Mouse (Mus musculus) midbrain, postnatal 0 days (tissue): ENCODE results near the gene Akap13. TPM values are rescaled to one million over a fixed set of nuclear protein-coding genes. Genes with fewer than 3 reads are reported as not detected.
"Not testable (repeated sequence)": the region's sequence is repeated elsewhere in the genome, so short reads cannot be mapped to it uniquely, and the experiment has no call there.

Experiments
- ATAC-seq: fragments of 200-750 bp; cut with Nextera tagmentation; 2 replicates; pipeline ENCODE4 v1.8.0; 2017; ENCODE audit warnings: moderate number of reproducible peaks, mild to moderate bottlenecking, moderate TSS enrichment, moderate library complexity; ENCODE audit not compliant: low FRiP score
- DNase-seq: peaks from one replicate; pipeline ENCODE4 v3.0.0-alpha.2; 2015; ENCODE audit warnings: low spot score
- H3K27ac ChIP-seq: fragments of 300-500 bp; sonication (generic); 2 replicates; pipeline ENCODE4 v1.5.1; 2014; ENCODE audit warnings: low read depth, mild to moderate bottlenecking, low read length, mixed read lengths
- H3K27me3 ChIP-seq: fragments of 300-500 bp; sonication (generic); 2 replicates; pipeline ENCODE4 v1.6.1; 2014; ENCODE audit warnings: low read length, control low read depth, mixed read lengths; ENCODE audit not compliant: insufficient read depth
- H3K36me3 ChIP-seq: fragments of 300-500 bp; sonication (generic); 2 replicates; pipeline ENCODE4 v1.6.1; 2014; ENCODE audit warnings: low read length, control low read depth, mixed read lengths; ENCODE audit not compliant: insufficient read depth
- H3K4me1 ChIP-seq: fragments of 300-500 bp; sonication (generic); 2 replicates; pipeline ENCODE4 v1.6.1; 2014; ENCODE audit warnings: mild to moderate bottlenecking, control low read depth, antibody characterized with exemption, low read length, mixed read lengths; ENCODE audit not compliant: insufficient read depth
- H3K4me2 ChIP-seq: fragments of 300-500 bp; sonication (generic); 2 replicates; pipeline ENCODE4 v1.6.1; 2014; ENCODE audit warnings: low read depth, mild to moderate bottlenecking, low read length, mixed read lengths; ENCODE audit not compliant: poor library complexity, severe bottlenecking
- H3K4me3 ChIP-seq: fragments of 300-500 bp; sonication (generic); 2 replicates; pipeline ENCODE4 v1.5.1; 2014; ENCODE audit warnings: low read depth, mild to moderate bottlenecking, low read length, moderate library complexity
- H3K9ac ChIP-seq: fragments of 300-500 bp; sonication (generic); replicated peaks from 2 replicates; pipeline ENCODE4 v1.6.1; 2014; ENCODE audit warnings: mild to moderate bottlenecking, low read length, moderate library complexity, mixed read lengths; ENCODE audit not compliant: poor library complexity, severe bottlenecking
- H3K9me3 ChIP-seq: fragments of 300-500 bp; sonication (generic); 2 replicates; pipeline ENCODE4 v1.6.1; 2016; ENCODE audit warnings: low read length, control low read depth
- CTCF ChIP-seq: IDR thresholded peaks from 2 replicates; pipeline ENCODE4 v1.5.1; 2016; ENCODE audit warnings: antibody characterized with exemption, mild to moderate bottlenecking
- whole genome bisulfite sequencing: fragments of 180-500 bp; shearing (Covaris S2); extraction: QIAGEN DNeasy Blood & Tissue Kit; methylation state at CpG from one replicate; pipeline ENCODE4 v1.1.7; 2014; 5-methylcytosine and 5-hydroxymethylcytosine counted together
- polyA plus RNA-seq: library from polyadenylated mRNA; unstranded; fragments of >200 nt; fragmentation: Nextera tagmentation; extraction: Ambion mirVana; gene quantifications from 2 replicates; pipeline ENCODE4 v1.2.1, GENCODE M21; 2015
- total RNA-seq: library from RNA; depleted of rRNA; stranded (reverse); fragments of >200 nt; gene quantifications from 2 replicates; pipeline ENCODE4 v1.2.3, GENCODE M21; 2014

Akap13 gene
- total and polyA plus RNA-seq, 2 experiments from 2014 or later: 11.7 to 24.6 TPM

- H3K9ac ChIP-seq: no peak overlapping the region
- no peak for DNase-seq
- no peaks in the 10 kb centered on the region for H3K27me3 ChIP-seq
- H3K4me3 ChIP-seq: no peak overlapping the region
- WGBS: 96% methylated on average over 6 of the region's 6 CpGs
- no peak overlapping the region for H3K4me2 ChIP-seq
- no peak for ATAC-seq
- H3K36me3 ChIP-seq: no peaks in the 10 kb centered on the region
- no peak for TF ChIP-seq CTCF
- no peaks in the 10 kb centered on the region for H3K4me1 ChIP-seq
- no peak overlapping the region for H3K27ac ChIP-seq
- no peaks in the 10 kb centered on the region for H3K9me3 ChIP-seq
Measured at GRCm38 (mm10) chr7:75789746-75790145, 334.4 kb downstream of the Akap13 start.

GRCm38 (mm10) chr7:75791092-75791837 lies 335.9 kb downstream of the Akap13 start:
- not testable (repeated sequence) for ATAC-seq, H3K9me3 ChIP-seq, H3K36me3 ChIP-seq, DNase-seq, H3K4me3 ChIP-seq, H3K9ac ChIP-seq, H3K27ac ChIP-seq, H3K4me1 ChIP-seq, H3K4me2 ChIP-seq, H3K27me3 ChIP-seq
- WGBS: 79% methylated on average over 12 of the region's 13 CpGs

DNA sequence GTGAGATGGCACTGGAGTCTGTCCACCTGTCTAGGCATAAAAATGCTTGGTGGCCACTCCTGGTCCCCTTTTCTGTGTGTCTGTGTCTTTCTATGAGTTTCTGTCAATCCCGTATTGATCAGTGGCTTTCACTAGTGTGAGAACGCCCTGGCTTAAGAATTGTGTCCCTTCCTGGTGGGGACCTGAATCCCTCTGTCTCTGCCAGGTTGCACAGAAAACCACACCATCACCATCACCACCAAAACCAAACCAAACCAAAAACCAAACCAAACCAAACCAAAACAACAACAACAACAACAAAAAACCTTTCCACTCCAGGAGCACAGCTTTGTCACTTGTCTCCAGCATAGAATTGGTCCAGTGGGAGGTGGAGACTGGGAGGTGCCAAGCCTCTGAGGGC lies 337.8 kb downstream of the Akap13 start:
- no peak overlapping the region for H3K4me2 ChIP-seq
- H3K27ac ChIP-seq: no peak overlapping the region
- 55% methylated on average over 2 of the region's 2 CpGs for WGBS
- DNase-seq: no peak
- no peak overlapping the region for H3K9ac ChIP-seq
- no peaks in the 10 kb centered on the region for H3K9me3 ChIP-seq
- TF ChIP-seq CTCF: no peak
- H3K4me1 ChIP-seq: no peaks in the 10 kb centered on the region
- ATAC-seq: no peak
- H3K4me3 ChIP-seq: no peak overlapping the region
- no peaks in the 10 kb centered on the region for H3K36me3 ChIP-seq
- H3K27me3 ChIP-seq: no peaks in the 10 kb centered on the region

DNA sequence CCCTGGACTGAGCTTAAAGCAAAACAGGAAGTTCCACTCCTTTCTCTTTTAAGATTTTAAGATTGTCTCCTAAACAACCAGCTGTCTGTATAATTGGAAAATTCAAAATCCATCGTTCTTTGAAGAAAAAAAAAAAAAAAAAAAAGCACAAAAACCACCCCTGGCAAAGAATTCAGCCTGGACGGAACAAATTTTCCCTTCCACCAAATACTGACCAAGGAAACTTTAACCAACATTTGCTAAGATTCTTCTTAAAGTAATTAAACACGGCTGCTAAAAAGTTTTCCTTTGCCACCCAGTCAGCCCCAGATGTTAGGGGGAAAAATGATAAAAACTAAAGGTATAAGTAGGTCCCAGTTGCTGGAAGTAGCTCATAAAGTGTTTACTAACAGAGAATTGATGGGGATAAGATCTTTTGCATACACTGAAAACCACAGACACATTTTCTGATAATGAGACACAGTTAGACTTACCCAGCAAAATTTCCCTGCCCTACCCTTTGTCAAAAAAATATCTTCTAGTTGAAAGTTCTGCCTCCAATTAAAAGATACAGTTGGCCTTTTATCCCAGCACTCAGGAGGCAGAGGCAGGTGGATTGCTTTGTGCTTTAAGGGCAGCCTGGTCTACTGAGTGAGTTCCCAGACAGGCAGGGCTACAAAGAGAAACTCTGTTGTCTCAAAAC lies 338.5 kb downstream of the Akap13 start:
- no peak for DNase-seq
- Histone ChIP-seq H3K4me3 (no peak overlapping the region), H3K9ac (no peak overlapping the region), H3K4me2 (no peak overlapping the region), H3K27ac (no peak overlapping the region), H3K27me3 (no peaks in the 10 kb centered on the region), H3K9me3 (no peaks in the 10 kb centered on the region), H3K4me1 (no peaks in the 10 kb centered on the region), H3K36me3 (no peaks in the 10 kb centered on the region)
- TF ChIP-seq CTCF: no peak
- 52% methylated on average over 3 of the region's 3 CpGs for WGBS
- no peak for ATAC-seq

DNA sequence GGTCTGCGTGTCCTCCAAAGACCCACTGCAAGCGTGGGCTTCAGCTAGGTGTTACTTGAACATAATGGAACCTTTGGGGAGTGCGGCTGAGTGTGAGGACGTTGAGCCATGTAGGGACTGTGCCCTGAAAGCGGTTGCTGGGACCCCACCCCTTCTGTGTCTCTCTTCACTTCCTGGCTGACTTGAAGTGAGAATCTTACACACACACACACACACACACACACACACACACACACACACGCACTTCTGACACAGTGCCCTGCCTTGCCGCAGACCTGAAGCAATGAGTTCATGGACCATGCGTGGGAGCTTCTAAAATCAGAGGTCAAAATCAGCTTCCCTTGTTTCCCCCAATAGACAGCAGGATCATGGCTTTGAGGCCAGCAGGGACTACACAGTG lies 339.8 kb downstream of the Akap13 start:
- Histone ChIP-seq H3K27ac (no peak overlapping the region), H3K9me3 (no peaks in the 10 kb centered on the region), H3K4me3 (no peak overlapping the region), H3K9ac (no peak overlapping the region), H3K27me3 (no peaks in the 10 kb centered on the region), H3K4me1 (no peaks in the 10 kb centered on the region), H3K36me3 (no peaks in the 10 kb centered on the region), H3K4me2 (no peak overlapping the region)
- WGBS: 91% methylated on average over 8 of the region's 8 CpGs
- TF ChIP-seq CTCF: no peak
- ATAC-seq: no peak
- no peak for DNase-seq

DNA sequence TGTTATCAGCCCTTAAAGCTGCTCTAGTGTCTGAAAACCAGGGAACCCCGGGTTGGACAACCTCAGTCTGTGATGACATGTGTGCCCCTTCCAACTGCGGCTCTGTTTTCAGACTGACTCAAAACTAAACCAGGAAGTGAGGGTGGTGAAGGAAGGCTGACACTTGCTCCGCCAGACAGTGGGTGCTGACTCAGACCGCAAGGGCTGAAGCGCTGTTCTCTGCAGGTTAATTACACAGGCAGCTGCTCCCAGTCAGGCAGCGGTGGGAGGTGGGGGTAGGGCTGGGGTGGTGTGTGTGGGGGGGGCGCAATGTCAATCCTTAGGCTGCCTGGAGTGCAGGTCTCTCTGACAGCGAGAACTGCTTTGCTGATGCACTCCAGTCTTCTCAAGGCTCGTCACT lies 341.1 kb downstream of the Akap13 start:
- Histone ChIP-seq H3K9ac (no peak overlapping the region), H3K36me3 (no peaks in the 10 kb centered on the region), H3K4me2 (no peak overlapping the region), H3K27ac (no peak overlapping the region), H3K27me3 (no peaks in the 10 kb centered on the region), H3K4me1 (no peaks in the 10 kb centered on the region), H3K4me3 (no peak overlapping the region), H3K9me3 (no peaks in the 10 kb centered on the region)
- no peak for TF ChIP-seq CTCF
- 30% methylated on average over 9 of the region's 9 CpGs for WGBS
- DNase-seq (peak; percentile 12), ATAC-seq (no peak)
